Mouse (Mus musculus): Measurements from ENCODE around the gene Tmem269. TPM values are rescaled to one million over a fixed set of nuclear protein-coding genes. Genes with fewer than 3 reads are reported as not detected.
A peak's percentile ranks its signal among the peaks of the same experiment; 100 is the strongest.

Tmem269 gene
- total RNA-seq, 2 experiments from 2014 or later: not detected

DNA sequence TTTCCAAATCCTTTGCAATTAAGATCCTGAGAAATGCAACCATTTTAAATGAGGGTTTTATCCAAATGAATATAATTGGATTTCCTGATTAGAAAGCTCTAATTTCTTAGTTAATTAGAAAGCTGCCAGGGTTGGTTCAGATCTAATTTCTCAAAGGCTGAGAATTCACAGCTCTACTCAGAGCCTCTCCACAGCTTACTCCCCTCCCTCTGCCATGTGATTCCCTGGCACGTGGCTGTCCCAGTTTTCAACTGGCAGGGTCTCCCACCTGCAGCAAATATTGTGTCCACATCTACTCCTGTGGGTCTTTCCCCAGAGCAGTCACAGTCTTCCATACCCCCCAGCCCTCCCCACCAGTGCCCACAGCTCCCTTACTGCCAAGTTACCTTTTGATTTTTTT, 34.5 kb downstream of the Tmem269 start:
- ATAC-seq (replicated peaks; ENCODE audit: poor library complexity): no peak

- ATAC-seq (replicated peaks; ENCODE audit: poor library complexity): peak; percentile 57
Observed at GRCm38 (mm10) chr4:119181456-119181855, 36.6 kb downstream of the Tmem269 start.

GRCm38 (mm10) chr4:119180133-119180707, 37.8 kb downstream of the Tmem269 start:
- ATAC-seq (replicated peaks; ENCODE audit: poor library complexity): no peak

- ATAC-seq (replicated peaks; ENCODE audit: poor library complexity): no peak
Observed at GRCm38 (mm10) chr4:119178331-119178730, 39.7 kb downstream of the Tmem269 start.

- ATAC-seq (replicated peaks; ENCODE audit: poor library complexity): no peak
Observed at GRCm38 (mm10) chr4:119177702-119178101, 40.3 kb downstream of the Tmem269 start.

DNA sequence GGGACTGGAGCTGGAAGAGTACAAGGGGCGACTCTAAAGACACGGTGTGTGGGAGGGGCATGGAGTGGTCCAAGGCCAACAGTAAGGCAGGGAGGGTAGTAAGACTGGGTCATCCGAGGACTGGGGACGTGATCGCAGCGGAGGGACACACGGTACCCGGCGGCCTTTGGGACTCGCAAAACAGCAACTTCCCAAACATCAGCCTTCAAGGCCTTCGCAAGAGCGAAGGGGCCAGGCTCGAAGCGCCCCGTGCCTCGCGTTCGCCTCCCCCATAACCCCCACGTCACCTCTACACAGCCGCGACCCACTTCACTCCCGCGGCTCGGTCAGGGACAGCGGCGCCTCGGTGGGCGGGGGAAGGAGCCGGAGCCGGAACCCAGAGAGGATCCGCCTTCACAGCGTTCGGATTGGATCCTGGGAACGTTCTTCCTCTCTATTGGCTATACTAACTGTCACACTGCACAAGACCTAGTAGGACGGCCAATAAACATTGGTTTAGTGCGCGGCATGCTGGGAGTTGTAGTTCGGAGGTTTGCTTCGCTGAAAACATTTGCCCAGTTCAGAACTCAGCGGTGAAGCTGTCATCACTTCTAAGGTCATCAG, 44.1 kb downstream of the Tmem269 start, which contains the start of gene Zfp691:
Zfp691 (minus strand) TSS at position 345 of the 603 bp plus-strand sequence.
- peak; percentile 98 for ATAC-seq (replicated peaks; ENCODE audit: poor library complexity)

DNA sequence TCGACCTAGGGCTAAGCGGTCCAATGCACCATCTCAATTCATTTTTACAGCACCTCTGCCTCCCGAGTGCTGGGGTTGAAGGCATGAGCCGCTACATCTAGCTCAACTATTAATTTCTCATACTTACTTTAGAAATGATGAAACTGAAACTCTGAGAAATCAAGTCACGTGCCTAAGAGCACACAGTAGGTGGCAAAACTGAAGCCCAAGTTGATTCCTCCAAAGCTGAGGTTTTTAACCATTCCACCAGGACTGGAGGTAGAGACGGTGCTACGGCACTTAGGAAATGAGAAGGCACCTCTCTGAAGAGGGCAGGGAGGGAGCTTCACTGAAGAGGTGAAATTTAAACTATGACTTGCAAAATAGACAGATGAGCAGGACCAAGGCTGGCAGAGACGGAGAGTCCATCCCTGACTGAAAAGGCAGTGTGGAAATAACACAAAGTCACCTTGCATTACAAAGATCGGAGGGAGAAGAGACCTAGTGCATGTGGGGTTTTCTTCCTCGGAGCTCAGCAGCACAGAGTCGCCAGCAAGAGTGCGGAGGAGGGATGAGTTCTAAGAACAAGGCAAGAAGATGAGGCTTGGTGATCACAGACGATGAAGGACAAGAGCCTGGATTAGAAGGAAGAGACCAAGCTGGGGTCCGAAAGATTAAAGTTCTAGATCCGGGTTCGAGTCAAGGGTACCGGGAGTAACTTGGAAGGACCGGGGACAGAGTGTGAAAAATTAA, 44.9 kb downstream of the Tmem269 start:
- no peak for ATAC-seq (replicated peaks; ENCODE audit: poor library complexity)

DNA sequence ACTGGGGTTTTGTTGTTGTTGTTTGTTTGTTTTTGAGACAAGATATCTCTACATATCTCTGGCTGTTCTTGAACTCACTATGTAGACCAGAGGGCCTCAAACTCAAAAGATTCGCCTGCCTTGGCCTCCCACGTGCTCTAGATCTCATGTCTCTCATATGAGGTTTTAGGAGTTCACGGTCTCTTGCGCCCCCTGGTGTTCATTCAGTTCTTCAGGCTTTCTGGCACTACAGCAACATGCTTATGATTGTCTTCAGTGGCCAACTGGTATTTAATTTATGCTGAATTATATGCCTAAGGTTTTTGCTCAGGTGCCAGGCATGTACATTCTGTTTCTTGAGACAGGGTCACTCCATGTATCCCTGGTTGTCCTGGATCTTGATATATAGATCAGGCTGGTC, 50.4 kb downstream of the Tmem269 start:
- peak; percentile 96 for ATAC-seq (replicated peaks; ENCODE audit: poor library complexity)

DNA sequence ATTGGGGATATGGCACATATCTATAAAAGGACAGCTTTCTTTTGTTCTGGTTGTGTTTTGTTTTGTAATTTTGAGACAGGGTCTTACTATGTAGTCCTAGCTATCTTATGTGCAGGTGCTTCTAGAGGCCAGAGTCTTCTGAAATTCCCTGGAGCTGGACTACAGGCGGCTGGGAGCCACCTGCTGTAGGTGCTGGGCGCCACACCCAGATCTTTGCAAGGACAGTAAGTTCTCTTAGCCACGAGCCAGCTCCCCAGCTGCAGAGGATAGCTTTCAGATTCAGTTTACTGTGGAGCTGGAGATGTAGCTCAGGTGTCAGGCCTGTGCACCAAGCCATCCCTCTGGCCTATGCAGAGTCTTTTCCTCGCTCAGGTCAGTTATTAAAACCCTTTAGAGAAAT, 50.9 kb downstream of the Tmem269 start:
- no peak for ATAC-seq (replicated peaks; ENCODE audit: poor library complexity)

DNA sequence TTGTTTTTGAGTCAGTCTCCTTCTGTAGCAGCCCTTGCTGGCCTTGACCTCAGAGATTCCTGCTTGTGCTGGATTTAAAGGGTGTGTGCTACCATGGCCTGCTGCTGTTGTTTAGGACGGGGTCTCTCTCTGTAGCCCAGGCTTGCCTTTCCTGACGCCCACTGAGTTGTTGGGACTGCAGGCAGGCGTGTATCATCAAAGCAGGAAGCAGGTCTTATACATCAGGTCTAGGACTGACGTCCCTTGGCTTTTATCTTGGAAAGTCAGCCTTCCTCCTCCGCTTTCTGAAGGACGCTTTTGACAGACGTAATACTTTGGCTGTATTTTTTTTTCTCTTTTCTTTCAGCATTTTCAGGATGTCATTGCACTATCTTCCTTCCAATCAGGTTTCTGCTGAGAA, 52.1 kb downstream of the Tmem269 start:
- no peak for ATAC-seq (replicated peaks; ENCODE audit: poor library complexity)

GRCm38 (mm10) chr4:119162990-119163389, 55.0 kb downstream of the Tmem269 start:
- peak; percentile 33; the same call in 1 of the 2 replicates for ATAC-seq (replicated peaks; ENCODE audit: poor library complexity)

- ATAC-seq (replicated peaks; ENCODE audit: poor library complexity): no peak
Observed at GRCm38 (mm10) chr4:119161358-119161757, 56.7 kb downstream of the Tmem269 start.

DNA sequence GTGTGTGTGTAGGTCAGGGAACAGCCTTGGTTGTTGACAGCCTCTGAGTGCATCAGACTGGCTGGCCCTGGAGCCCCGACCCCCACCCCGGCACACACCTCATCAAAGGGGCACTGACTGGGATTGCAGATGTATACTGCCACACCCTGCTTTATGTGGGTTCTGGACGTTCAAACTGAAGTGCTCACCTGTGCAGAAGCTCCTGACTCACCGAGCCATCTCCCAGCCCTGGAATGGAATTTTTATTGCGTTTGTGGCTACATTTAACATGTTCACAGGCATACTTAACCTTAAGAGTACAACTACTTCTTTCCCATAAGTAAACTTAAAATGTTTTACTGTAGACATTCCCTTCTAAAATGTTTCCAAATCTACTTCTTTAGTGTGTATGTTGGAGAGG, 60.1 kb downstream of the Tmem269 start:
- no peak for ATAC-seq (replicated peaks; ENCODE audit: poor library complexity)

- peak; percentile 80 for ATAC-seq (replicated peaks; ENCODE audit: poor library complexity)
Observed at GRCm38 (mm10) chr4:119157186-119157585, 60.8 kb downstream of the Tmem269 start.

Other genes starting within 250 kb of the Tmem269 start
- 7.7 and 11.5 TPM in 2 replicates for gene Slc2a1, start 109.5 kb downstream of the Tmem269 start, total RNA-seq (2015)
- gene Slc2a1, start 109.5 kb downstream of the Tmem269 start, total RNA-seq (2017): 7.4 and 8.6 TPM in 2 replicates
- 3.2 and 3.5 TPM in 2 replicates for gene Zfp691, start 44.0 kb downstream of the Tmem269 start, total RNA-seq (2015)
- 2.5 and 5.2 TPM in 2 replicates for gene Zfp691, start 44.0 kb downstream of the Tmem269 start, total RNA-seq (2017)
- 25.4 and 48.3 TPM in 2 replicates for gene Ermap, start 28.2 kb downstream of the Tmem269 start, total RNA-seq (2015)
- gene Ermap, start 28.2 kb downstream of the Tmem269 start, total RNA-seq (2017): 13.3 and 34.2 TPM in 2 replicates
- 37.3 and 44.8 TPM in 2 replicates for gene Svbp, start 22.9 kb downstream of the Tmem269 start, total RNA-seq (2015)
- 17.3 and 43.0 TPM in 2 replicates for gene Svbp, start 22.9 kb downstream of the Tmem269 start, total RNA-seq (2017)
- gene AU022252, start 14.5 kb upstream of the Tmem269 start, total RNA-seq (2015): 3.4 and 4.6 TPM in 2 replicates
- 8.0 and 12.4 TPM in 2 replicates for gene AU022252, start 14.5 kb upstream of the Tmem269 start, total RNA-seq (2017)
- 7.2 and 7.7 TPM in 2 replicates for gene P3h1, start 14.7 kb upstream of the Tmem269 start, total RNA-seq (2015)
- 9.6 and 10.6 TPM in 2 replicates for gene P3h1, start 14.7 kb upstream of the Tmem269 start, total RNA-seq (2017)
- not detected in 2 replicates for gene Cldn19, start 37.2 kb upstream of the Tmem269 start, total RNA-seq (2015)
- not detected in 2 replicates for gene Cldn19, start 37.2 kb upstream of the Tmem269 start, total RNA-seq (2017)
- 1,533 and 1,599 TPM in 2 replicates for gene Ybx1, start 76.4 kb upstream of the Tmem269 start, total RNA-seq (2015)
- 1,470 and 1,694 TPM in 2 replicates for gene Ybx1, start 76.4 kb upstream of the Tmem269 start, total RNA-seq (2017)
- 137 and 138 TPM in 2 replicates for gene Ppih, start 102.3 kb upstream of the Tmem269 start, total RNA-seq (2015)
- 161 and 163 TPM in 2 replicates for gene Ppih, start 102.3 kb upstream of the Tmem269 start, total RNA-seq (2017)
- gene Ccdc30, start 197.3 kb upstream of the Tmem269 start, total RNA-seq (2015): 0.66 TPM in 1 of 2 replicates, not detected in the other
- 0.14 and 1.0 TPM in 2 replicates for gene Ccdc30, start 197.3 kb upstream of the Tmem269 start, total RNA-seq (2017)
- 12.5 and 15.9 TPM in 2 replicates for gene Ppcs, start 204.2 kb upstream of the Tmem269 start, total RNA-seq (2015)
- gene Ppcs, start 204.2 kb upstream of the Tmem269 start, total RNA-seq (2017): 10.4 and 10.7 TPM in 2 replicates
- not detected in 2 replicates for gene Zmynd12, start 204.6 kb upstream of the Tmem269 start, total RNA-seq (2015)
- not detected in 2 replicates for gene Zmynd12, start 204.6 kb upstream of the Tmem269 start, total RNA-seq (2017)

Data from megakaryocyte progenitor cell, adult 5-6 weeks (primary cell).